8 mouse cellular contexts compared by ENCODE assay signal in genomic region chr4:47010400-47011231, GRCm38 (mm10). TPM values are rescaled to one million over a fixed set of nuclear protein-coding genes. Genes with fewer than 3 reads are reported as not detected.
A peak's percentile ranks its signal among the peaks of the same experiment; 100 is the strongest.
DNase-seq lines count a peak whose midpoint lies in the region; ATAC-seq lines count a peak whose summit lies in the region.

No protein-coding gene starts in this region.

- WGBS in forebrain, embryonic 15.5 days, result 53% methylated on average over 12 of the region's 12 CpGs
- 70% methylated on average over 12 of the region's 12 CpGs for WGBS in forebrain, embryonic 12.5 days
- WGBS in heart, embryonic 14.5 days, result 47% methylated on average over 12 of the region's 12 CpGs

- H3K4me3 ChIP-seq in forebrain, embryonic 15.5 days, result no peak overlapping the region
- no peak overlapping the region for H3K4me3 ChIP-seq in forebrain, embryonic 12.5 days (replicated peaks)
- H3K4me3 ChIP-seq in heart, embryonic 14.5 days (ENCODE audit: control insufficient read depth in 1 of 2, insufficient read depth in 1 of 2, low read depth in 1 of 2, low read length in 2 of 2), result no peak overlapping the region

- H3K9me3 ChIP-seq in forebrain, embryonic 15.5 days, result no peaks in the 10 kb centered on the region
- no peaks in the 10 kb centered on the region for H3K9me3 ChIP-seq in forebrain, embryonic 12.5 days
- H3K9me3 ChIP-seq in heart, embryonic 14.5 days (ENCODE audit: control insufficient read depth, low read length), result no peaks in the 10 kb centered on the region

- peaks cover 19% of the 10 kb centered on the region for H3K4me1 ChIP-seq in forebrain, embryonic 15.5 days
- peaks cover 6% of the 10 kb centered on the region for H3K4me1 ChIP-seq in forebrain, embryonic 12.5 days
- H3K4me1 ChIP-seq in heart, embryonic 14.5 days (ENCODE audit: control insufficient read depth in 2 of 2, insufficient read depth in 2 of 2, low read length in 2 of 2), result peaks cover 4 to 7% of the 10 kb centered on the region in 2 experiments; a peak in 3 of 4 replicates

- peak overlapping the region; percentile 31 for H3K4me2 ChIP-seq in forebrain, embryonic 15.5 days (replicated peaks)
- H3K4me2 ChIP-seq in forebrain, embryonic 12.5 days, result no peak overlapping the region
- H3K4me2 ChIP-seq in heart, embryonic 14.5 days (ENCODE audit: low read length), result peak overlapping the region; percentile 11; the same call in 1 of the 2 replicates

- ATAC-seq in forebrain, embryonic 15.5 days (replicated peaks), result peak; percentile 62; the same call in 1 of the 2 replicates
- ATAC-seq in forebrain, embryonic 12.5 days (ENCODE audit: low FRiP score), result no peak
- ATAC-seq in heart, embryonic 14.5 days (ENCODE audit: insufficient number of reproducible peaks, insufficient read depth, low FRiP score, low read depth), result no peak
- ATAC-seq in megakaryocyte progenitor cell, adult 5-6 weeks (replicated peaks; ENCODE audit: poor library complexity), result peak; percentile 91

- no peaks in the 10 kb centered on the region for H3K36me3 ChIP-seq in forebrain, embryonic 15.5 days
- H3K36me3 ChIP-seq in forebrain, embryonic 12.5 days (replicated peaks), result 0 out of 2 replicates have a peak, but pooled peaks cover under 1% of the 10 kb centered on the region
- H3K36me3 ChIP-seq in heart, embryonic 14.5 days (ENCODE audit: control insufficient read depth, insufficient read depth, low read length), result no peaks in the 10 kb centered on the region

- peak overlapping the region; percentile 73 for H3K27ac ChIP-seq in forebrain, embryonic 15.5 days (replicated peaks)
- no peak overlapping the region for H3K27ac ChIP-seq in forebrain, embryonic 12.5 days
- no peak overlapping the region for H3K27ac ChIP-seq in heart, embryonic 14.5 days (replicated peaks in 1 of 2; ENCODE audit: control insufficient read depth in 1 of 2, insufficient read depth in 1 of 2, low read depth in 2 of 2, low read length in 2 of 2)

- H3K27me3 ChIP-seq in forebrain, embryonic 15.5 days, result no peaks in the 10 kb centered on the region
- no peaks in the 10 kb centered on the region; the same call in 1 of the 2 replicates for H3K27me3 ChIP-seq in forebrain, embryonic 12.5 days
- H3K27me3 ChIP-seq in heart, embryonic 14.5 days (ENCODE audit: control insufficient read depth, insufficient read depth, low read length), result peaks cover 14% of the 10 kb centered on the region

- peak; percentile 90 for DNase-seq in brain, adult 2 months (ENCODE audit: low read depth, low spot score)
- peak; percentile 45 to 75 for DNase-seq in layer of hippocampus, postnatal 14 days (ENCODE audit: low spot score in 2 of 2)
- DNase-seq in thymus, postnatal 10 days (ENCODE audit: low spot score in 2 of 2), result peak; percentile 75 to 76
- no peak for DNase-seq in ovary, postnatal 14 days (ENCODE audit: low spot score)

- no peak overlapping the region for H3K9ac ChIP-seq in forebrain, embryonic 15.5 days (replicated peaks)
- H3K9ac ChIP-seq in forebrain, embryonic 12.5 days, result no peak overlapping the region
- H3K9ac ChIP-seq in heart, embryonic 14.5 days (ENCODE audit: low read length), result no peak overlapping the region

RNA-seq across cellular contexts. Expression of gene Gabbr2, which starts 18.9 kb away (rescaled TPM):
- polyA plus RNA-seq in forebrain, embryonic 15.5 days (2015; fragmentation: Nextera tagmentation; extraction: Ambion mirVana), result 3.6 and 5.4 TPM in 2 replicates
- polyA plus RNA-seq in forebrain, embryonic 12.5 days (2016; fragmentation: Nextera tagmentation; extraction: Ambion mirVana), result 0.51 and 0.53 TPM in 2 replicates
- 0.03 and 0.08 TPM in 2 replicates for polyA plus RNA-seq in heart, embryonic 14.5 days (2014; fragmentation: Nextera tagmentation; extraction: Ambion mirVana)
- 100 to 1,000 TPM; 214 to 221 TPM for total RNA-seq in layer of hippocampus, postnatal 14 days (2021)
- 0.02 TPM in 1 of 2 replicates, not detected in the other for total RNA-seq in megakaryocyte progenitor cell, adult 5-6 weeks (2015)
- total RNA-seq in megakaryocyte progenitor cell, adult 5-6 weeks (2017), result not detected in 2 replicates

RNA-seq across cellular contexts. Expression of gene Anks6, which starts 46.6 kb away (rescaled TPM):
- polyA plus RNA-seq in forebrain, embryonic 15.5 days (2015; fragmentation: Nextera tagmentation; extraction: Ambion mirVana), result 4.3 and 4.9 TPM in 2 replicates
- polyA plus RNA-seq in forebrain, embryonic 12.5 days (2016; fragmentation: Nextera tagmentation; extraction: Ambion mirVana), result 5.6 and 6.1 TPM in 2 replicates
- 1.6 and 2.1 TPM in 2 replicates for polyA plus RNA-seq in heart, embryonic 14.5 days (2014; fragmentation: Nextera tagmentation; extraction: Ambion mirVana)
- 10 to 100 TPM; 19.4 to 21.3 TPM for total RNA-seq in layer of hippocampus, postnatal 14 days (2021)
- total RNA-seq in megakaryocyte progenitor cell, adult 5-6 weeks (2015), result 0.02 and 0.05 TPM in 2 replicates
- total RNA-seq in megakaryocyte progenitor cell, adult 5-6 weeks (2017), result not detected in 2 replicates

Comparison
In these comparisons a context has a peak if more than half of its experiments do, and no peak if none do; other contexts are left out.
1. ATAC-seq: peak in forebrain, embryonic 15.5 days (single experiment) and megakaryocyte progenitor cell, adult 5-6 weeks (single experiment); none in forebrain, embryonic 12.5 days (single experiment) and heart, embryonic 14.5 days (single experiment).